Mouse (Mus musculus): ENCODE data around the gene Eif2ak4. TPM values are rescaled to one million over a fixed set of nuclear protein-coding genes. Genes with fewer than 3 reads are reported as not detected.

The Eif2ak4 gene
- polyA plus RNA-seq, 1 experiment from 2014 or later = 11.3 TPM

DNA sequence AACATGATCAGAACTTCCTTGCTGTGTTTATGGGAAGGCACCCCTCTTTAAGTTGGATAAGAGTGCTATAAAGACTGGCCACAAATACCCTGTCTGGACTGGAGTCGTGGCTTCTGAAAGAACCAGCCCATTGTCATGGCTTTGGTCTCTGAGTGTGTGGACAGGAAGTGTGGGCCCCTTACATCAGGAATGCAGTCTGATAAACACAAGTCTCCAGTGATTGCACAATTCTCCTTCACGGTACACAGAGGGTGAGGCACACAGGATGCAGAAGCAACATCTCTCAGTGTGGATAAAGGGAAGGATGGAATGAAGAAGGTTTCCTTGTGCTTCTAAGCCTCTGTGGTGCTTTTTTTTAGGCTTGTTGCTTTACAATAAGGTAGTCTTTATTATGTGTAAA lies 133.8 kb downstream of the Eif2ak4 start:
- no peaks in the 10 kb centered on the region for H3K36me3 ChIP-seq

DNA sequence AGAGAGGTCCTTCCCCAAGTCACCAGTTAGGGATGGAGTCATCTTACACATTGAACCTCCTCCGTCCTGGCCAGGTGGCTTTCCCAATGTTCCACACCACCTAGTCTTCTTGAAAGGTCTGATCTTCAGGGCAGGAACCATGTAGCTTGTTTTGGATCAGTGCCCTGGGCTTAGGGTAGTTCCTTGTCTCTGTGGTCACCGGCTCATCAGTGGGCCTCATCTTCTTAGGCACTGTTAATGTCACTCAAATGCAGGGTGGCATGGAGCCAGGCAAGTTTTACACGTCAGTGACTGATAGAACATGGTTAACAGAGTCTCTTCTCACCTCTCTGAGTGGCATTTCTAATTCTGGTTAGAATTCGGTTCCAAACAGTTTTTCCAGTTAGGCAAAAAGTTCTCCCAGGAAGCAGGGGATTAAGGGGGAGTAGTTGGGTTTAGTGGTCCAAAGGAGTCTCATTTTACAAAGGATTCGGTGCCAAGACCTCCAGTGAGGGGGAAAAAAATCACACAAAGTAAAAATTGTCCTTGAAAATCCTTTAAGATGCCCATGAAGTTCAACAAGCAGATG lies 134.8 kb downstream of the Eif2ak4 start:
- Histone ChIP-seq H3K27me3 (replicated peaks) (no peaks in the 10 kb centered on the region), H3K4me3 (no peak overlapping the region), H3K4me2 (replicated peaks) (no peak overlapping the region), H3K9ac (no peak overlapping the region), H3K36me3 (no peaks in the 10 kb centered on the region), H3K9me3 (no peaks in the 10 kb centered on the region), H3K4me1 (peaks cover 24% of the 10 kb centered on the region), H3K27ac (no peak overlapping the region)
- no peak for ATAC-seq (ENCODE audit: low FRiP score, low read depth)
- 77% methylated on average over 5 of the region's 5 CpGs for WGBS

More for the DNA sequence above, 133.8 kb downstream of the Eif2ak4 start:
- no peaks in the 10 kb centered on the region for H3K27me3 ChIP-seq (replicated peaks)
- H3K4me1 ChIP-seq = peaks cover 24% of the 10 kb centered on the region
- H3K27ac ChIP-seq = no peak overlapping the region
- no peak overlapping the region for H3K4me3 ChIP-seq
- ATAC-seq (ENCODE audit: low FRiP score, low read depth) = no peak
- H3K9me3 ChIP-seq = no peaks in the 10 kb centered on the region
- no peak overlapping the region for H3K4me2 ChIP-seq (replicated peaks)
- WGBS = 32% methylated on average over 2 of the region's 2 CpGs
- no peak overlapping the region for H3K9ac ChIP-seq

DNA sequence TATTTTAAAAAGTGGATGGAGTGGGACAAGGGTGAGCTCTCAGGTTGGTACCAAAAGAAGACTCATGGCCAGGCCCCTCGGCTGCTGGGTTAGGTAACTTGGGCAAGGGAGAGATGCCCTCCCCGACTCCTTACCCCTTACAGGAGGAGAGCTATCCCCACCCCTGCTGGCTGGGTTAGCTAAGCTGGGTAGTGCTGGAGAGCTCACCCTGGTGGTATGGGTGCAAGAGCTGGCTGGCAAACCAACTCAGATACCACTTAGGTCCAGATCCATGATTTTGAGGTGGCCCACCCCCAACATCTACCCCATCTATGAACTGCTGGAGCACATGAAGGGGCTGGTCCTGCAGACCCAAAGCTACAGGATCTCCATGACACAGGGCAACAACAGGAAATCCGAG lies 136.4 kb downstream of the Eif2ak4 start:
- no peaks in the 10 kb centered on the region for H3K27me3 ChIP-seq (replicated peaks)
- no peaks in the 10 kb centered on the region for H3K36me3 ChIP-seq
- H3K27ac ChIP-seq = no peak overlapping the region
- H3K4me2 ChIP-seq (replicated peaks) = no peak overlapping the region
- 88% methylated on average over 3 of the region's 3 CpGs for WGBS
- no peaks in the 10 kb centered on the region for H3K9me3 ChIP-seq
- no peak for ATAC-seq (ENCODE audit: low FRiP score, low read depth)
- no peak overlapping the region for H3K4me3 ChIP-seq
- no peak overlapping the region for H3K9ac ChIP-seq
- H3K4me1 ChIP-seq = peaks cover 23% of the 10 kb centered on the region

Other genes starting within 250 kb of the Eif2ak4 start
- 1.5 and 2.5 TPM in 2 replicates for gene Fsip1, start 131.7 kb upstream of the Eif2ak4 start, polyA plus RNA-seq (2016; fragmentation: Nextera tagmentation; extraction: Ambion mirVana)
- 2.3 TPM in 2 replicates for gene Gpr176, start 15.2 kb upstream of the Eif2ak4 start, polyA plus RNA-seq (2016; fragmentation: Nextera tagmentation; extraction: Ambion mirVana)
- gene Srp14, start 91.1 kb downstream of the Eif2ak4 start, polyA plus RNA-seq (2016; fragmentation: Nextera tagmentation; extraction: Ambion mirVana) = 305 TPM in 2 replicates
- 5.6 and 7.5 TPM in 2 replicates for gene Bmf, start 161.1 kb downstream of the Eif2ak4 start, polyA plus RNA-seq (2016; fragmentation: Nextera tagmentation; extraction: Ambion mirVana)
- gene Bub1b, start 209.6 kb downstream of the Eif2ak4 start, polyA plus RNA-seq (2016; fragmentation: Nextera tagmentation; extraction: Ambion mirVana) = 62.9 and 63.6 TPM in 2 replicates